Mouse (Mus musculus) stomach, embryonic 16.5 days (tissue): ENCODE data around the gene Mex3b. TPM values are rescaled to one million over a fixed set of nuclear protein-coding genes. Genes with fewer than 3 reads are reported as not detected.

Experiments used
- ATAC-seq: fragments of 200-750 bp; cut with Nextera tagmentation; 2 replicates; pipeline ENCODE4 v1.8.0; 2017; ENCODE audit warnings: moderate number of reproducible peaks, moderate TSS enrichment; ENCODE audit not compliant: insufficient read depth, low FRiP score
- H3K27ac ChIP-seq: fragments of 300-500 bp; sonication (generic); 2 replicates; pipeline ENCODE4 v1.5.1; 2014; ENCODE audit warnings: low read length
- H3K27me3 ChIP-seq: fragments of 300-500 bp; sonication (generic); 2 replicates; pipeline ENCODE4 v1.6.1; 2014; ENCODE audit warnings: low read length, control low read depth, mixed read lengths; ENCODE audit not compliant: control insufficient read depth, insufficient read depth
- H3K36me3 ChIP-seq: fragments of 300-500 bp; sonication (generic); 2 replicates; pipeline ENCODE4 v1.6.1; 2014; ENCODE audit warnings: low read length; ENCODE audit not compliant: control insufficient read depth, insufficient read depth
- H3K4me1 ChIP-seq: fragments of 300-500 bp; sonication (generic); 2 replicates; pipeline ENCODE4 v1.6.1; 2014; ENCODE audit warnings: low read length, control low read depth, mixed read lengths; ENCODE audit not compliant: control insufficient read depth, insufficient read depth
- H3K4me2 ChIP-seq: fragments of 300-500 bp; sonication (generic); 2 replicates; pipeline ENCODE4 v1.6.1; 2014; ENCODE audit warnings: low read depth, low read length, mixed read lengths
- H3K4me3 ChIP-seq: fragments of 300-500 bp; sonication (generic); replicated peaks from 2 replicates; pipeline ENCODE4 v1.5.1; 2014; ENCODE audit warnings: mild to moderate bottlenecking, low read length
- H3K9ac ChIP-seq: fragments of 300-500 bp; sonication (generic); 2 replicates; pipeline ENCODE4 v1.6.1; 2014; ENCODE audit warnings: low read length
- H3K9me3 ChIP-seq: fragments of 300-500 bp; sonication (generic); replicated peaks from 2 replicates; pipeline ENCODE4 v1.6.1; 2016; ENCODE audit warnings: low read length, control low read depth; ENCODE audit not compliant: control insufficient read depth
- WGBS: fragments of 180-500 bp; shearing (Covaris S2); extraction: QIAGEN DNeasy Blood & Tissue Kit; methylation state at CpG from one replicate; pipeline ENCODE4 v1.1.7; 2014; 5-methylcytosine and 5-hydroxymethylcytosine counted together
- polyA plus RNA-seq: library from polyadenylated mRNA; unstranded; fragments of >200 nt; fragmentation: Nextera tagmentation; extraction: Ambion mirVana; gene quantifications from 2 replicates; pipeline ENCODE4 v1.2.1, GENCODE M21; 2015

The Mex3b gene
- polyA plus RNA-seq, 1 experiment from 2014 or later = 6.6 TPM

DNA sequence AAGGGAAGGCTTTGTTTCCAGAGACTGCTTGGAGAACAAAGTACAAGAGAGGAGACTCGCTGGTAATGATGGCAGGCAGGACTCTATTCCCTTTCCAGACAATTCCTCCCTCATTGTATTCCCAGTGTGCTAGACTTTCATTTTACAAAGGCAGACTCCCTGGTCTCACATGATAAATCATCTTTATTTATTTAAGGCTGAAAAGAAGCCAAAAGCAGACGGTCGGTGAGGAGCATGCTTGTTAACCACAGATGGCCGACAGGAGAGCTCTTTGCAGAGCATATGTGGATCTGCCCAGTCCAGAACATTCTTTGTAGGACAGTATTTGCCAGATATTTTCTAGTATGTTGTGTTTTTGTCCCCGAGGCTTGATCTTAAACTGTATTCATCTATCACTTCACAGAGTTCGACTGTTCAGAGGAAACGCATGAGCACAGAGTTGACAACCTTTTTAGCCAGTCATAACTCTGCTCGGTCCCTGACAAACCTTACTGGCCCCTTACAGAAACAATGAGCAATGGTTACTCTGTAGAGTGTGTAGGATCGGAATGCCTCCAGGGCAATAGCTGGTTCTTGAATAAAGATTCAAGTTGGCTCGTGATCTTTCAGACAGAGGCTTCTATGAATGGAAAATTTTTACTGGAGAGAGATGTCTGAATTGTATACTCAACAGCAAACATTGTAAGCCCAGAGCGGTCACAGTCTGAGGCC, 28.0 kb upstream of the Mex3b start:
- Histone ChIP-seq H3K4me3 (no peak overlapping the region), H3K4me2 (peak overlapping the region; percentile 33), H3K9me3 (no peaks in the 10 kb centered on the region), H3K27ac (peak overlapping the region; percentile 14; the same call in 1 of the 2 replicates), H3K36me3 (no peaks in the 10 kb centered on the region), H3K4me1 (peaks cover 6% of the 10 kb centered on the region; the same call in 1 of the 2 replicates), H3K27me3 (no peaks in the 10 kb centered on the region), H3K9ac (no peak overlapping the region)
- ATAC-seq = no peak
- WGBS = 29% methylated on average over 11 of the region's 11 CpGs

DNA sequence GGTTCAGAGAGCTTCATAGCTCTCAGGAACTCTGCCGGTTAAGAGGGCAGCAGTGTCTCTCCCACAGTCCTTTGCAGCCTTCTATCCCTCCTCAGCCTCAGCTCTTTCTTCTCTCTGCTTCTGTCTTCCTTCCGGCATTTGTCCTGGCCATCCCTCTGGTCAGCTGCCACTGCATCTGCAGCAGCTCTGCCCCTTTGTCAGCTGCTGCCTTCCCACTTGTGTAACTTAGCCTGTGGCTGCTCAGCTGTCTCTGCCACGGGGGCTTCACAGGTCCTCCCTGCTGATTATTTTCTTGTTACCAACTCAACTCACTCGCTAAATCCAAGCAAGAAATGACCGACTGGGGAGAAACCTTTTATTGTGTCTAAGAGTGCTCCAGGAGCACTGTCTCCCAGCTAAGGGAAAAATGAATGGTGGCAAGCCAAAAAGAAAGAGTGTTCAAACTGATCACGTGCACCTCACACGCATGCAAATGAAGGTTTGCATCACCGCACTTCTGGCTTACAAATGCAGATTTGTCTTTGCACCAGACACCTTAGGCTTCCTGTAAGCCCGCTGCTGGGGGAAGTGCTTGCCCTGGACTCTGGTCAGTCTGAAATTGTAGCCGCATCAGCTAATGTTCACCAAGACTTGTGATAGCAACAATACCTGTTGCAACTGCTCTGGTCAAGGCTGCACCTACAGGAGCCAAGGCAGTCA, 24.8 kb upstream of the Mex3b start:
- H3K36me3 ChIP-seq = no peaks in the 10 kb centered on the region
- no peaks in the 10 kb centered on the region for H3K27me3 ChIP-seq
- no peak overlapping the region for H3K4me3 ChIP-seq
- H3K27ac ChIP-seq = no peak overlapping the region
- H3K4me1 ChIP-seq = peaks cover 6% of the 10 kb centered on the region; the same call in 1 of the 2 replicates
- 49% methylated on average over 10 of the region's 10 CpGs for WGBS
- H3K9me3 ChIP-seq = no peaks in the 10 kb centered on the region
- no peak overlapping the region for H3K9ac ChIP-seq
- H3K4me2 ChIP-seq = no peak overlapping the region
- no peak for ATAC-seq

DNA sequence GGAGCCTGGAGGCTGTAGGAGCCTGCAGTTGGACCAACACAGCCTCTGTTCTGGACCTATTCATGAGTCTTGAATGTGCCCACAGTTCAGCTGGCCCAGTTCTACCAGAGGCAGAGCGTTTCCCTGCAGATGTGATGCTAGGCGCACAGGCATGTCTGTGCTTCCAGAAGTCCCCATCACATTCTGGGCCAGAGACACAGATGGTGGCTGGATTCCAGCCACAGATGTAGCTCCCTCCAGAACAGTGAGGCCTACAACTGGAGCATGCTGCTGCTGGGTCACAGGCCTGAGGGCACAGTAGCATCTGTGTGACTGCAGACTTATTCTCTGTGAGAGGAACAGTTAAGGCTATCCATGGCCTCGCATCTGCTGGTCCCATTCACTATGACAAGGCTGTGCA, 16.4 kb upstream of the Mex3b start:
- ATAC-seq = no peak
- WGBS = 81% methylated on average over 3 of the region's 3 CpGs

DNA sequence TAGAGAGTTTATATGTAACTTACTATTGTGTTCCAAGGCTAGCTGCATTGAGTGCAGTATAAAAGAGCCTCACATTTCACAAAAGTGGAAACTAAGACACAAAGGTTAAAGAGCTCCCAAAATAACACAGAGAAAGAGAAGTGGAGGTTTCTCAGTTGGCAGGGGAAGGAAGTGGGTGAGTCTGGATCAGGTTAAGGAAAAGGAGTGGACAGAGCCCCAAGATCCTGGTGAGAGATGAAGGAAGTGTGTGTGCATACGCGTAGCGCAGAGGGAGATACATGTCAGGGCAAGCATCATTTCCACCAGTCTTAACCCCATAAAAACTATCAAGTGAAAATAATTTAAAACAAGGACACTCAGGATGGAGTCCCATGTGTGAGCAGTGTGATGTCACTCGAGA, 15.5 kb upstream of the Mex3b start:
- Histone ChIP-seq H3K9me3 (no peaks in the 10 kb centered on the region), H3K9ac (no peak overlapping the region), H3K36me3 (no peaks in the 10 kb centered on the region), H3K4me1 (peaks cover 6% of the 10 kb centered on the region), H3K4me2 (no peak overlapping the region), H3K4me3 (no peak overlapping the region), H3K27me3 (no peaks in the 10 kb centered on the region), H3K27ac (no peak overlapping the region)
- no peak for ATAC-seq
- WGBS = 81% methylated on average over 4 of the region's 4 CpGs

More for the DNA sequence above, 16.4 kb upstream of the Mex3b start:
- H3K9me3 ChIP-seq = no peaks in the 10 kb centered on the region
- H3K27me3 ChIP-seq = no peaks in the 10 kb centered on the region
- no peak overlapping the region for H3K4me3 ChIP-seq
- no peaks in the 10 kb centered on the region for H3K36me3 ChIP-seq
- H3K9ac ChIP-seq = no peak overlapping the region
- H3K4me2 ChIP-seq = no peak overlapping the region
- H3K27ac ChIP-seq = no peak overlapping the region
- H3K4me1 ChIP-seq = peaks cover 6% of the 10 kb centered on the region

DNA sequence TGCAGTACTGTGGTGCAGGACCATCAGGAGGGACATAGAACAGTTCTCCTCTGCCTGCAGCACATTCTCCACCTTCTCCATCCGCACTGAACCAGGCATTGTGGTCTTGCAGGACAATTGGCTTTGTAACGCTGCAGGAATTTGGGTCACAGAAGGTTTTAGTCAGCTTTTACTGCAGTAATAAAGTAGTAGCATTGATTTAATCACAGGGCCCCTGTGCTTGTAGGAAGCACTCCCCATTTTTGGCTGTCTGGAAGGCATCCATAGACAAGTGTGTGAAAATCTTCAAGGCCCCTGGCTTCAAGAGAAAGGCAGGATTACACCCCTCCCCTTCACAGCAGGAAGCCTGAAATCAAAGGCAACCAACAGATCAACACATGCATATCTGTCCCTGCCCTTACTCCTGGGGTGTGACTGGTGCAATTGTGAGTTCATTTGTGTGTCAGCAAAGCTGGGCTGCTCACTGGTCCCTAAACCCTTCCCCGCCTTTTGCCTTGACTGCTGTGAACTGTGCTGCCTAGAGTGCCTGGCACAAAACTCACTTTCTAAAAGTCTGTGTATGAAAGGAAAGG, 12.9 kb upstream of the Mex3b start:
- 48% methylated on average over 3 of the region's 3 CpGs for WGBS
- Histone ChIP-seq H3K36me3 (no peaks in the 10 kb centered on the region), H3K4me1 (peaks cover 6% of the 10 kb centered on the region), H3K9me3 (no peaks in the 10 kb centered on the region), H3K9ac (no peak overlapping the region), H3K4me2 (no peak overlapping the region), H3K27ac (no peak overlapping the region), H3K4me3 (no peak overlapping the region), H3K27me3 (no peaks in the 10 kb centered on the region)
- ATAC-seq = no peak

DNA sequence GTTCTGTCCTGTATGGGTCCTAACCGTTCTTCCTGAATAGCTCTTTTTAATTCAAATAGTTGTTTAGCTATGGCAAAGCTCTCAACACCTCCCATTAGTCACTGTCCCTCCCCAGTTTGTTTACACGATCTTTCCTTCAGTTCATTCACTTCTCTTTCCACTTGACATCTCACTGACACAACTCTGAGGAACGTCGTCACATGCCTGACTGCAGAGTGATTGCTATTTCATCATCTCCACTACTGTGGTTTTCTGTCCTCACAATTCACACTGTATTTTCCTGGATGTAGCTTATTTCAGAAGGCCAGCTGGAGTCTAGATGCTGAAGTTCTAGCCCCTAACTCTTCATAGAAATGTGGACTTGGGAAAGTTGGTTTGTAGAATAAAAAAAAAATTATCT, 8.5 kb upstream of the Mex3b start:
- WGBS = 23% methylated on average over 4 of the region's 4 CpGs
- Histone ChIP-seq H3K36me3 (no peaks in the 10 kb centered on the region), H3K4me3 (no peak overlapping the region), H3K9me3 (no peaks in the 10 kb centered on the region), H3K4me1 (peaks cover 6% of the 10 kb centered on the region), H3K9ac (no peak overlapping the region), H3K4me2 (no peak overlapping the region), H3K27me3 (no peaks in the 10 kb centered on the region), H3K27ac (no peak overlapping the region)
- ATAC-seq = no peak

DNA sequence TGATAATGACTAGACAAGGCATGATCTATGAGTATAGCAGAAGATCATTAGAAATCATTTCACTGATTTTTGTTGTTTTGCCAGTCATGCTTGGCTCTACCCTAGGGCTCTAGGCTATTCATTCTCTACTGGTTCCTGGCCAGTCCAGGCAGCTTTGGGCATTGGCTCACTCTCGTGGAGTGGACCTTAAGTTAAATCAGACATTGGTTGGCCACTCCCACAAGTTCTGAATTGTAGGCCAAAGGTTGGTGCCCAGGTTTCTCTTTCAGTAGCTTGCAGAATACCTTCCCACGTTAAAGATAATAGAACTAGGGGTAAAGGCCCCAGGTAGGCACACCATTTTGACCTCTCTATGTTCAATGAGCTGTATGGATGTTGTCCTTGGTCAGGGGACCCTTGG, 6.5 kb upstream of the Mex3b start:
- Histone ChIP-seq H3K27ac (no peak overlapping the region), H3K9ac (no peak overlapping the region), H3K4me2 (no peak overlapping the region), H3K27me3 (no peaks in the 10 kb centered on the region), H3K4me3 (no peak overlapping the region), H3K9me3 (no peaks in the 10 kb centered on the region), H3K4me1 (no peaks in the 10 kb centered on the region), H3K36me3 (no peaks in the 10 kb centered on the region)
- WGBS = 60% methylated on average over 2 of the region's 2 CpGs
- no peak for ATAC-seq

DNA sequence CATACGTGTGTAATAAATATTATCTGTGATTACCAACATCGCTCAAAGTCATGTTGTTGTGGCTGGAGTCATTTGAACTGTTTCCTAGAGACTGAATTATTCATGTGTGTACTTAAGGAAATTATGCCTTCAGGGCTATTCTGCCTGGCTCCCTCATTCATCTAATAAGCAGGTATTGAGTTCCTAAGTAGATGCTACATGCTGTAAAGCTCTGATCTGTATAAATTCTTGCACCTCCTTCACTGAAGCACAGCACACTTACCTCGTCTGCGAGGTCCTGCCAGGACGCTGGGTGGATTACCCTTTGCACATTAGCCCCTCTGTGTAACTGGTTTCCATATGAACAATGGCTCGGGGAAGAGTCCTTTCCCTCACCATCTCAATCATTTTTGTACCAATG, 3.8 kb upstream of the Mex3b start:
- H3K27ac ChIP-seq = no peak overlapping the region
- ATAC-seq = no peak
- no peak overlapping the region for H3K9ac ChIP-seq
- 61% methylated on average over 6 of the region's 6 CpGs for WGBS
- no peaks in the 10 kb centered on the region for H3K9me3 ChIP-seq
- no peaks in the 10 kb centered on the region for H3K4me1 ChIP-seq
- no peaks in the 10 kb centered on the region for H3K27me3 ChIP-seq
- H3K36me3 ChIP-seq = no peaks in the 10 kb centered on the region
- no peak overlapping the region for H3K4me2 ChIP-seq
- H3K4me3 ChIP-seq = no peak overlapping the region

DNA sequence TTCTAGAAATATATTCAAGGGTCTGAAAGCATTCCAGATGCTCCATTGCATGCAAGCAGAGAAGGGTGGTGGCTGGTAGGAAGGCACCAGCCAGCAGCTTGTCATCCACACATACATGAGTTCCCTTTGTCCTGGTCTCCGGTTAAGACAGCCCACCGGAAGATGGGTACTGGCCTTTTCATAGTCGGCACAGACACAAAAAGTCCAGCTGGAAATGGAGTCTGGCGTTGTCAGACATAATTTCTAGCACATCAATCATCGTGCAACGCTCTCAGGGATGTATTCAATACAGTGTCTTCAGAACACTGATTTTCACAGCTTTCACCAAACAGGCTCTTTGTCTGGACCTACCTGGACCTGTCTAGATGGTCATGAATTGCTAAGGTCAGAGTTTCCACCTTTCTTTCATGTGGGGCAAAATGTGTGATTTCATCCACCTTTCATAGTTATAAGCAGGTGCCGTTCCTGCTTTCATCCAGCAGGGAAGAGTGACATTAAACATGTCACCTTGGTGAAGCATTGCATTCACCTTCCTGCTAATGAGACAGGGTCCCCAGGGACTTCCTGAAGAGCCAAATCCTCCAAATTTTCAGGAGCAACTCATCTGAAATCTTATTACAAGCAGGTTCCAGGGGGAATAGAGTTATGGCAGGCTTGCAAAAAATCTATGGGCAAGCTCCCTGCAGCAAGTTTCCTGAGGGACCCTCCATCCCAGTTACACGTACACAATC, 2.7 kb upstream of the Mex3b start:
- WGBS = 47% methylated on average over 8 of the region's 8 CpGs
- Histone ChIP-seq H3K4me1 (peaks cover 7% of the 10 kb centered on the region), H3K36me3 (no peaks in the 10 kb centered on the region), H3K9me3 (no peaks in the 10 kb centered on the region), H3K27me3 (no peaks in the 10 kb centered on the region), H3K4me3 (no peak overlapping the region), H3K4me2 (peak overlapping the region; percentile 85; the same call in 1 of the 2 replicates), H3K9ac (peak overlapping the region; percentile 80; the same call in 1 of the 2 replicates), H3K27ac (no peak overlapping the region)
- ATAC-seq = no peak
